Mouse (Mus musculus): Measurements from ENCODE around the gene Efnb3.

DNA sequence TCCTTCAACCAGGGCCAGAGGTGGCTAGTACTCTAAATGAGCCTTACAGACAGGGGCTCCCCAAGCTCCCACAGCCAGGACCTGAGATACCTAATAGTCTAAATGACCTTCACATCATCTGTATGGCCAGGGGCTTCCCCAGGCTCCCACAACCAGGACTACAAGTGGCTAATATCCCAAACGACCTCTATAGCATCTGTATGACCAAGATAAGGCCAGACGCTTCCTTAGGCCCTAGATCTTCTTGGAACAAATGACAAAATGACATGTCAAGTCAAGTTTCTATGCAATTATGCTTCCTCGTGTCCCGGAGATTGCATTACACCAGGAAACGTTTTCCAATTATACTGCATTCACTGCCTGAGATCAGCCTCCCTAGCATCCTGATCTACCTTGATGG, 16.3 kb upstream of the Efnb3 start:
- TF ChIP-seq POLR2A (IDR thresholded peaks at IDR 0.05; ENCODE audit: low read depth, low read length) (no peak), CTCF (IDR thresholded peaks at IDR 0.05; ENCODE audit: extremely low read depth, insufficient read depth, insufficient read length, insufficient replicate concordance) (no peak)
